Mouse (Mus musculus) kidney, adult 9 months (tissue): ENCODE data around the gene Taar7a.

ENCODE experiments used
- DNase-seq: peaks from one replicate; pipeline ENCODE4 v3.0.0; 2022

The Taar7a gene

GRCm38 (mm10) chr10:23993381-23993780 lies at the start of gene Taar7a:
Taar7a (minus strand) TSS chr10:23993481.
- DNase-seq = no peak

DNA sequence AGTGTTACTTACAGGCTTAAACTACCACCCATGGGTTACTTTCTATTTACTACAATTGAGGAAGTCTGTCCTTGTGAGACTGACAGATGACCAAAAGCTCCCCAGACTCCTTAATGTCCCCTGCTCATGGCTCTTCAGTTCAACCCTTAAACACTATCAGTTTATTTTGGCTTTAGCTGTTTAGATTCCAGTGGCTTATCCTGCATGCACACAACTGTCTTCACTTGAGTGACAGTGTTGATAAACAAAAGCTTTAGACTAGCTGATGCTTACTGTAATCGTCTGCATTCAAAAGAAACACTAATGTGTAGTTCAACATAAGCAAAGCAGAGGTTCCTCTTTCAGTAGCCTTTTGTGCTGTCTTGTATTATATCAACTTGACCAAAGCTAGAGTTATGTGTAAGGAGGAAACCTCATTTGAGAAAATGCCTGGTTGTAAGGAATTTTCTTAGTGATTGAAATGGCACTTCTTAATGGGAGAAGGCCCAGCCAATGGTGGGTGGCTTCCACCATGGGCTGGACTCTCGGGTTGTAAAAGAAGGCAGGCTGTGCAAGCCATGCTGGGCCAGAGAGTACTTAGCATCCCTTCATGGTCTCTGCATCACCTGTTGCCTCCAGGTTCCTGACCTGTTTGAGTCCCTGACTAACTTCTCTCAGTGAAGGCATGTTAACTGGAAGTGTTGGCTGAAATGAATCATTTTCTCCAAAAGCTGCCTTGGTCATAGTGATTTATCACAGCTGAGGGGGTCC lies 47.0 kb upstream of the Taar7a start:
- DNase-seq = no peak

- DNase-seq = no peak
Measured at GRCm38 (mm10) chr10:24037314-24037713, 44.0 kb upstream of the Taar7a start, which contains the start of gene Taar7e. Taar7e (plus strand) TSS chr10:24037614.

DNA sequence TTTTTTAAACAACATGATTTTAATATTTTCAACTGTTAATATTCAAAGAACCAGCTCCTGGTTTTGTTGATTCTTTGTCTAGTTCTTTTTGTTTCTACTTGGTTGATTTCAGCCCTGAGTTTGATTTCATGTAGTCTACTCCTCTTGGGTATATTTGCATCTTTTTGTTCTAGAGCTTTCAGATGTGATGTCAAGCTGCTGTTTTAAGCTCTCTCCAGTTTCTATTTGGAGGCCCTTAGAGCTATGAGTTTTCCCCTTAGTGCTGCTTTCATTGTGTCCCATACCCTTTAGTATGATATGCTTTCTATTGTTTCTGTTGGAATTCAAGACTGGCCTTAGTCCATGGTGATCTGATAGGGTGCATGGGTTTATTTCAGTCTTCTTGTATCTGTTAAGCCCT lies 38.1 kb upstream of the Taar7a start:
- DNase-seq = no peak

DNA sequence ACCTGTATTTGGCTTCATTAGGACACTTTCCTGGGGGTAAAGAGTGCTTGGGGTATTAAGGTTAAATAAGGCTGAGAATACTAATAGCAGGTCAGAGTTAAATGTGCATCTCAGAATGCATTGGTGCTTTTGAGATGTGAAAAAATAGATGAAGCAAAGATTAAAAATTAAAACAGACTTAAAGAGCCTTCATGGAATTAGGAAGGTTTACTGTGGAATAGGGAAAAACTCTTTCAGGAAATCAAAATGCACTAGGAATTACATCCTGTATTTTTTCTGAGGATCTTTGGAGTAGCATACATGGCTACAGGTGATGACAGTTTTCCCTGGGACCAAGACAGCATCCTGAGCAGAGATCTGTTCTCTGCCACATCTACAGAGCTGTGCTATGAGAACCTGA lies 33.6 kb upstream of the Taar7a start, which contains the start of gene Taar7d:
Gene Taar7d, plus strand, starts transcription at position 301 of the 400 bp plus-strand sequence.
- DNase-seq = no peak

DNA sequence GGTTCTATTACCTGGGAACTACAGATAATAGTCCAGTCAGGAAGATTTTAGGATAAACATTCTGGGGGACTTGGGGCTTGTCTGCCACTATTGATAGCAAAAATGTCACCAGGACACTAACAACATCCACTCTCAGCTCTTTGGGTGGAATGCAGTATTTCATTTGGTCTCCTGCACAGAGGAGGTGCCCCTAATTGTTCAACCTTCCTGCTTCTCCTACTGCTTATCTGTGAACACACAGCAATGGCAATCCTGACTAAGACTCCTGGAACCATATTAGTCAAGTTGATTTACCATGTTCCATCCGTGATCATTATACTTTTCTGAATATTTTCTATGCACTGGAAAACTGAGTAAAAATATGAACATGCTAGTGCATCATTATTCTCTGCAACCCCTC lies 14.9 kb upstream of the Taar7a start:
- DNase-seq = no peak

DNA sequence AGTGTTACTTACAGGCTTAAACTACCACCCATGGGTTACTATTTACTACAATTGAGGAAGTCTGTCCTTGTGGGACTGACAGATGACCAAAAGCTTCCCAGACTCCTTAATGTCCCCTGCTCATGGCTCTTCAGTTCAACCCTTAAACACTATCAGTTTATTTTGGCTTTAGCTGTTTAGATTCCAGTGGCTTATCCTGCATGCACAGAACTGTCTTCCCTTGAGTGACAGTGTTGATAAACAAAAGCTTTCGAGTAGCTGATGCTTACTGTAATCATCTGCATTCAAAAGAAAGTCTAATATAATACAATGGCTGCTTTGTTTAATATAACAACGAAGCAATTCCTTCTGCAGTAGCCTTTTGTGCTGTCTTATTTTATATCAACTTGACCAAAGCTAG lies 13.8 kb upstream of the Taar7a start:
- no peak for DNase-seq

GRCm38 (mm10) chr10:24006442-24006841 lies 13.2 kb upstream of the Taar7a start:
- DNase-seq = no peak

GRCm38 (mm10) chr10:23999639-24000038 lies 6.4 kb upstream of the Taar7a start, which contains the start of gene Taar7b:
Taar7b (plus strand) TSS chr10:23999939.
- DNase-seq = no peak

DNA sequence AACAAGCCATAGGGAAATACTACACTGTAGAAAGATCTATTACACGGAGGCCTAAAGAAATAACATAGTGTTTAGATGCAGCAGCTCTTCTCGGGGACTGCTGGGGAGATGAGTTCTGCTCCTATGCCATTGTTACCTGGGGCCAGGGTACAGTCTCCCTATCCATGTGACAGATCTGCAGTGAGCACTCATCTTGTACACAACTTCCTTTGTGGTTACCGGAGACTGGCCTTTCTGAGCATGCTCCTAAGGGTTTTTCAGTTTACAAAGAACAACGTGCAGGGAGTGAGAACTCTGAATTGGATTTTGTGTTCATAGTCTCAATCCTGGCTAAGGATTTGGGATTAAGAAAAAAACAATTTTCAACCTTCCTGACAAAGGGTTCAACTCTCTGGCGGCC lies 6.9 kb downstream of the Taar7a start:
- no peak for DNase-seq

DNA sequence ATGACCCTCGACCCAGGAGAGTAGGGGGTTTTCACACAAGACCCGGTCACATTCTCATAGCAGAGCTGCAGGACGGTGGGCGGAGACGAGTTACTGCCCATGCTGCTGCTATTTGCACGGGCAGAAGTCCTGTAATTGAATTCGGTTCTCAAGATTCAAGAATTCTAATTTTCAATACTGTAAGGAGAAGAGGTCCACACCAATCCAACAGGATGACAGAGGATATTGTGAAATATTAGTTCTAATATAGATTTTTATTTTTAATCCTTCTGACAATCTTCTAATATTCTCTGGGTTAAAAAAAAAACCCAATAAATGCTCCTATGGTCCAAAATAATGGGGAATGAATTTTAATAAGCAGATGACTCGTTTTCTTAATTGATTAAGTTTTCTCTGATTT lies 7.7 kb downstream of the Taar7a start, which contains the start of gene Taar6:
Gene Taar6, minus strand, starts transcription at position 101 of the 400 bp plus-strand sequence.
- no peak for DNase-seq

DNA sequence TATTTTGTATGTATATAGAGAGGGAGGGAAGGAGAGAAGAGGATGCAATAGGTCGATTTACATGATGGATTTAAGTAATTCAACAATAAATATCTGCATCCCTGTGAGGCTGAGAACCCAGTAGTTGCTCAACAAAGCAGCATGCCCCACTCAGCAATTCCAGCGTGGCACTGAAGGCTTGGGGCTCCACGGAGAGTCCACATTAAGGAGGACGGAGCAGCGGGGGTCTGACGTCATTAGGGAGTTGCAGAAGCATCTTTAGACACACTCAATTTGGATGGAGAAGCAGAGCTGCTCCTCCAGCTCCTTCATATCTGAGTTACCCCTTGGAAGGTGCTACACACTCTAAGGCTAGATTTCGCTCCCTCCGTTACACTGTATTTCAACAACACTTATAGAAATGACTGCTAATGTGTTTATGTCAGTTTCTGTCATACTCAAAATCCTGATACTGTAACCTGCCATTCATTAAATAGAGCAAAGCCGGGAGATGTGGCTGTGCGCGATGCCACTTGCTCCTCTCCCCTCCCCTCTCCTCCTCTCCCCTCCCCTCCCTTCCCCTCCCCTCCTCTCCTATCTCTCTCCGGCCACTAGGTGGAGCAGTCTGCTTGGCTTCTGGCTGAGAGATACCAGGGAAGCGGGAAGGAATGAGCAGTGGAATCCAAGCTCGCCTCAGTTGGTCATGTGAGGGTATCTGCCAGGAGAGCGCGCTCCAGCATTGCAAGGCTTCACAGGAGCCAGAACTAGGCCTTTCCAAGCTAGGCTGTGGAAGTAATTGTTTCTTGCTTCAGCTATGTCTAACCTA lies 14.2 kb downstream of the Taar7a start:
- peak; percentile 80 for DNase-seq

GRCm38 (mm10) chr10:23977958-23978357 lies 15.3 kb downstream of the Taar7a start:
- no peak for DNase-seq

DNA sequence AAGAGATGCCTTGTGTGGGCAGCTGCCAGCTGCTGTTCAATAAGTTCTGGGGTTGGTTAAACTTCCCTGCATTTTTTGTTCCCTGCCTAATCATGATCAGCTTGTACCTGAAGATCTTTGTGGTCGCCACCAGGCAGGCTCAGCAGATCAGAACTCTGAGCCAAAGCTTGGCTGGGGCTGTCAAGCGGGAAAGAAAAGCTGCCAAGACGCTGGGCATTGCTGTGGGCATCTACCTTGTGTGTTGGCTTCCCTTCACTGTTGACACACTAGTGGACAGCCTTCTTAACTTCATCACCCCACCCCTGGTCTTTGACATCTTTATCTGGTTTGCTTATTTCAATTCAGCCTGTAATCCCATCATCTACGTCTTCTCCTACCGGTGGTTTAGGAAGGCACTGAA lies 22.0 kb downstream of the Taar7a start:
- DNase-seq = no peak

DNA sequence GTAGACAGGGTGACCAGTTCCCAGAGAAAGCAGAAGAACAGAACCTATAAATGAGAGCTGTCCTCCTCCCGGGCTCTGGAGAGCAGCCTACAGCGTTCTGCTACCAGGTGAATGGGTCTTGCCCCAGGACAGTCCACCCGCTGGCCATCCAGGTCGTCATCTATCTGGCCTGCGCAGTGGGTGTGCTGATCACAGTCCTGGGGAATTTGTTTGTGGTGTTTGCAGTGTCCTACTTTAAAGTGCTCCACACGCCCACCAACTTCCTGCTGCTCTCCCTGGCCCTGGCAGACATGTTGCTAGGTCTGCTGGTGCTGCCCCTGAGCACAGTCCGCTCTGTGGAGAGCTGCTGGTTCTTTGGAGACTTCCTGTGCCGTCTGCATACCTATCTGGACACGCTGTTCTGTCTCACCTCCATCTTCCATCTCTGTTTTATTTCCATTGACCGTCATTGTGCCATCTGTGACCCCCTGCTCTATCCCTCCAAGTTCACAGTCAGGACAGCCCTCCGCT lies 22.6 kb downstream of the Taar7a start, which contains the start of gene Taar5:
Gene Taar5, plus strand, starts transcription at position 51 of the 510 bp plus-strand sequence.
- DNase-seq = no peak

- no peak for DNase-seq
Measured at GRCm38 (mm10) chr10:23964921-23965610, 28.2 kb downstream of the Taar7a start.

DNA sequence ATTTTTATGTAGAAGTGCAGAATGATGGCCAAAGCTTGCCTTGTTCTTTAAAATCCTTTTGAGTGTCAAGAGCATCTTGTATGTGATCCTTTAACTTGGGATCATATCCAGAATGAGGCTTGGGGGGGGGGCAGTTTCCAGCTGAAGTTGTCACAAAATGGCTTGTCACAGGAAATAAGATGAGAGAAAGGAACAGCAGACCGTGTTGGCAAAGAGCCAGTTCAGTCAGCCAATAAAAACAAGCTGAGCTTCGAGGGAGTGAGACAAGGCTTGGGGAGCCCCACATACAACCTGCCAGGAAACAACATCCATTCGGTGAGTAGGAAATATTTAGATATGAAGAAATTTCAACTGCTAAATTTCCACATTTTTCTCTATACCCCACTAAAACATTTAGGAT lies 29.8 kb downstream of the Taar7a start:
- no peak for DNase-seq

DNA sequence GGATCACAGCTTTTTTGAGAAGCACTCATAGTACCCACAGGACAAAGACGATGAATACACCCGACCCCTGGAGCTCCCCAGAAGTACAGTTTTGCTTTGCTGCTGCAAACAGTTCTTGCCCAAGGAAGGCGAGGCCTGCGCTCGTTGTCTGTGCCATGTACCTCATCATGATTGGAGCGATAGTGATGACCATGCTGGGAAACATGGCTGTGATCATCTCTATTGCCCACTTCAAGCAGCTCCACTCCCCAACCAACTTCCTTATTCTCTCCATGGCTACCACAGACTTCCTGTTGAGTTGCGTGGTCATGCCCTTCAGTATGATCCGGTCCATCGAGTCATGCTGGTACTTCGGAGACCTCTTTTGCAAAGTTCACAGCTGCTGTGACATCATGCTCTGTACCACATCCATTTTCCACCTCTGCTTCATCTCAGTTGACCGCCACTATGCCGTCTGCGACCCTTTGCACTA lies 32.8 kb downstream of the Taar7a start, which contains the start of gene Taar4:
Gene Taar4, plus strand, starts transcription at position 51 of the 472 bp plus-strand sequence.
- no peak for DNase-seq

DNA sequence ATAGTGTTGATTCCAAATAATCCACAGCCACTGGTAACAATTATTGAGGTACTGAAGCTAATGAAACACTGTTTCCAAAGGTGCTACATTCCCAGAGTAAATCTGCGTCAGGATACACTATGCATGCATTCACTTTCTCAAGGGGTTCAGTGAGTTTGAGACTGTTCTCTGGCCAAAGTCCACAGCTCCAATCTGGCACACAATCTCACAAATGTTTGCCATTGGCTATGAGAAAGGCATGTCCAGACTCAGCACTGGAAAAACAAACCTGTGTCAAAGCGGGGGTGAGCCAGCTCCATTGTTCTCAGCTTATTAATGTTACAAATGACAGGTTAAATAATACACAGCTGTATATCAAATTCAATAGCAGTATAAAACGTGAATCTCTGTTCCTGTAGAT lies 34.2 kb downstream of the Taar7a start:
- peak; percentile 71 for DNase-seq

- no peak for DNase-seq
Measured at GRCm38 (mm10) chr10:23951714-23952113, 41.6 kb downstream of the Taar7a start.

- no peak for DNase-seq
Measured at GRCm38 (mm10) chr10:23949508-23950005, 43.7 kb downstream of the Taar7a start, which contains the start of gene Taar3. Taar3 (plus strand) TSS chr10:23949558.

DNA sequence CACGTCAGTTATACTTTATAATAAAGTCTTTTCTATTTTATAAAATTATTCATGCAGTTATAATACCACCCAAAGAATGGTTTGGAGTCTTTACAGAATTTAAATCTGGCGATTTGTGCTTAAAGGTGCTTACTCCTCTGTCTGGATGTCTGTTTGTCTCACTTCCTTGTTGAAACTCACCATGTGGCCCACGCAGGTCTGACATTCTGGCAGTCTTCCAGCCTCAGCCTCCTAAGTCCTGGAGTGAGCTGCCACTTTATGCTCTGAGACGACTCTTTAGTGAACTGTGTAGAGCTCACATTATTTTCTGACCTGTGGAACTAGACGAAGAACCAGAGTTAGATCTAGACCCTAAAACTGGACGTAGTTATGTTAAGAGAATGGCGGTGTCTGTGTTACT lies 45.3 kb downstream of the Taar7a start:
- DNase-seq = no peak
